Mouse (Mus musculus) right cerebral cortex, postnatal 14 days (tissue): ENCODE data around the gene Rnf224.

Experiments
- DNase-seq: peaks from one replicate; pipeline ENCODE4 v3.0.0; 2022

Rnf224 gene

DNA sequence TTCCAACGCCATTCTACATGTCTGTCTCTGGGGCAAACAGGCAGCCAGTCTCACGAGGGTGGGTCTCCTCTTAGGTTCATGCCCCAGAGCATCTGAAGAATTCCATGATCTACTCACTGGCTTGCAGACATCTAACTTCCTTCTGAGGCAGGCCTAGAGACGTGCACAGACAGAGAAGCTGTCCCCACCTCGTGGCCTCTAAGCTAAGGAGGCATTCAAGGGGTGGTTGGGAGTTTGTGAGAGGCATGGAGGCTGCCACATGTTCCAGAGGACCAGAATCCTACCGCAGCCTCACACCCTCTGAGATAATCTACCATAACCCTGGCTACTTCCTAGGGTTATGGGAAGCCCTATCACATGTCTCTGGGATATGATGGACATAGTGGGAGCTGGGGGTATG lies 42.6 kb downstream of the Rnf224 start:
- DNase-seq, result no peak

DNA sequence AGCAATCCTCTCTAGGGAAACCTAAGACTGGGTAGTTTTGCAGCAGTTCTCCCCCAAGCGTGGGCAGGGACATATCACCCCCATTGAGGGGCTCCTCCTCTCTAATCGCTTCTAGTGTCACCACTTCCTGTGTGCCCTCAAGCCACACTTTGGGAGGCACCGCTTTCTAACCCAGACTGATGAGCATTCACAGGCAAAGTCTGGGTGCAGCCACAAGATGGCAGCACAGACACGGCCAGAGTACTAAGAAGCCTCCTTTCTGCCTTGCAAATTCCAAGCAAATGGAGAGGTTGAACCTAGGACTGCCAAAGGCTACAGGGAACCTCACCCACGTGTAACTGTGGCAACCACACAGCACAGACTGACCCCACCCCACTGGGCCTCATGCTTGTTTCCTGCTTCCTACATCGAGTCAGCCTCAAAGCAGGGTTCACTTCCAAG lies 43.2 kb downstream of the Rnf224 start:
- DNase-seq, result peak; percentile 72

DNA sequence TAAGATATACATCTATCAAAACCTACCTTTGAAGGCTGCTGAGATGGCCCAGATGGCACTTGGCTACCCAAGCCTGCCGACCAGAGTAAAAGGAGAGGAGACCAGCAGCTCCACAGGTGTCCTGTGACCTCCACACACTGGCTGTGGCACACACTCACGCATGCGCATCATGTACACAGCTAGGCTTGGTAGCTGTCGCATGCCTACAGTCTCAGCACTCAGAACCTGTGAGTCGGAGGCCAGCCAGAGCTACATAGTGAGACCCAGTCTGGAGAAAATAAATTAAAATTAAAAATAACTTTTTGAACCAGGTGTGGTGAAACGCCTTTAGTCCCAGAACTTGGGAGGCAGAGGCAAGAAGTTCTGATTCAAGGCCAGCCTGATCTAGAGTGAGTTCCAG lies 48.7 kb downstream of the Rnf224 start:
- DNase-seq, result no peak

DNA sequence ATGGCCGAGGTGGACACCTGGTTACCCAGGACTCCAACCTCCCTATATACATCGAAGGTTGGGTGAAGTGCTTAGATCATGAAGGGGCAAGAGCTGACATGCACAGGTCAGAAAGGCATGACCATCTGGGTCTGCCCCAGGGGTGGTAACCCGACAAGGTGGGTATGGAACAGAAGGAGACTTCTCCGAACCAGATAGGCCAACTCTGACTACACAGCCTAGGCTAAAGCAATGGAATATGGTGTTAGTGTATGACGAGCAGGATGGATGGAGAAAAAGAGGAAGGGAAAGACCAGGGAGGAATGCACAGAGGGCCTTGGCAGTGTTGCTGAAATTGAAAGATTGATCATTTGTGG lies 50.0 kb downstream of the Rnf224 start:
- no peak for DNase-seq

DNA sequence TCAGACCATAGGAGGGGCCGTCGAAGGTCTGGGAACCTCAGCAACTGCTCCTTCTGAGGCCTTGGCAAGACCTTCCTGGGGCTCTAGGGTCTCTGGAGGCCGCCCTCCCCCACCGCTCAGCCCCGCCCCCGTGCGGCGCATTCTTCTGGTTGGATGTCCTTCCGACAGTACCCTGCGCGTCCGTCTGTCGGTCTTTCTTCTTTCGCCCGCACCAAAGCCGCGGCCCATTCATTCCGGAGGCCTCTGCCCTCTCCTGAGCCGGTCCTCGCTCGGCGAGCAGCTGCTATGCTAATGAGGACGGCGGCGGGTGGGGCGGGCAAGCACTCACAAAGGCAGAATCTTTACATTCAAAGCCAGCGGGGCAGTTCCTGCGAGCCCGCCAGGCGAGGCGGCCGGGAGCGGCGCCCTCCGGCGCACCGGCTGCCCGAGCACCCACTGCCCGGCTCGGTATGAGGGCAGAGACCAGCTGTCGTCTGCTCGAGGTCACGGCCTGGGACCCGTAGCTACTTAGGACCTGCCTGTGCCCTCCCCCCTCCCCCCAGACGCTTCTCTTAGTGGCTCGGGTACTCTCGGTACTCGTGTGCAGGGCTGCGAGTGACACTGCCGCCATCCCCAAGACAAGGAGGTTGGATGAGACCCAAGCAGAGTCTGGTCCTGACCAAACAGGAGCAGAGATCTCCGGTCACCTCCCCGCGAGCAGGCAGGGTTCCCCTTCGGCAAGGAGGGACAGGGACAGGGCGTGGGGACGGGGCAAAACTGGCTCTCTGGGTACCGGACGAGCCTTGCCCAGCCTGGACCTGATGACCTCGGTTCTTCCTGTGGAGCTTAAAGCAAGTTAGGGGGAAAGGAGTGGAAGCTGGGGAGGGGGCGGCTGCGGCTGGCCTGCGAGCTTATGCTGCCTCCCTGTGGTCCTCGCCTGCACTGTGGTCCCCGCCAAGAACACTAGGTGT lies 50.7 kb downstream of the Rnf224 start:
- DNase-seq, result peak; percentile 60

DNA sequence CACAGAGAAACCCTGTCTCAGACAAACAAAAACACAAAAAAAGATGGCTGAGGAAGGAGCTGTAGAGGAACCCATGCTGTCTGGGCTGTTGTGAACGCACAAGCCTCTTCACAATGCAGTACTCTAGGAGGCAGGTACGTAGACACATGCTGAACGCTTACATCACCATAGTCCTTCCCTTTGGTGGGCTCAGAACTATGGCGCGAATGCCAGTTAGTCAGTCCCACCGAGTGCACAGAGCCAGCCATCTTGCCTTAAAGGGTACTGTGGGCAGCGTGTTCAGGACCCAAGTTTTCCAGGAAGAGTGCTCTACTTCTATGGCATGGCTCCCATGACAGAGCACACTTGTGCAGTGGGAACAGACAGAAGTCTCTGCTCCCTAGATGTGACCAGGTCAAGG lies 52.1 kb downstream of the Rnf224 start:
- no peak for DNase-seq
